Mouse (Mus musculus) spleen, postnatal 14 days (tissue): ENCODE data around the gene Pcnp.

Source experiments
- DNase-seq, 2 experiments: peaks; one replicate each; pipeline ENCODE4 v3.0.0; 2021 to 2022; ENCODE audit warnings: low spot score in 2 of 2

Pcnp gene

DNA sequence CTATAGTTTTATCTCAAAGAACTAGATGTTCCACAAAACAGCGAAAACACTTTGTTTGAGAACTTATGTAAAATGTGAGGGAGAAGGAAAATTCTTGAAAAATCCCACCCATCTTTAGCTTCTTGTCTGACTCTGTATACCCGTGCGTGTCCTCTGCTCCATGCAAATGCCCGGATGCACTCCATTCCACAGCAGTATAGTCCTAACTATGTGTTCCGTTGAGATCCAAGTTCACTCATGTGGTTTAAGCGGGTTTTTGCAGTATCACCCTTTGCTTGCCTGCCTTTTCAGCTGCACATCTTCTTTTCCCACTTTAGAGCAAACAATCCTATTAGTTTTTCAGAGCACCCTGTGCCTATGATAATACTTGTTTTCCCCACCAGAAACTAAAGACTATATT lies 7.0 kb upstream of the Pcnp start:
- DNase-seq, result no peak

DNA sequence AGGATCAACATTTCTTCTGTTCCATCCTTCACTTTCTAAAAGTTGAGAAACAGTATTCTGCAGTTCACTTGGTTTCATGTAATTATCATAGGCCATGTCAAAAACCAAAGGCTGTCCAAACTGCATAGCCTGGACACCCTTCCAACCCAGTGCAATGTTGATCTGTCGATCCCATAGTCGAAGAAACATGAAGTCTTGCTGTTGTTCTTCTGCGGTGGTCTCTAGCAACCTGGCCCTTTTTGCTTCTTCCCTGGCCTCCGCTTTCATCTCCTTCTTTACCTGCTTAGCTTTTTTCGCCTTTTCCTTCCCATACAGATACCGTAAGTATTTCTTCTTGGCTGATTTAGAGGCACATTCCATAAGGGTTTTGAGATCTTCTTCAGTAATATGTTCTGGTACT lies 5.0 kb upstream of the Pcnp start:
- no peak for DNase-seq

DNA sequence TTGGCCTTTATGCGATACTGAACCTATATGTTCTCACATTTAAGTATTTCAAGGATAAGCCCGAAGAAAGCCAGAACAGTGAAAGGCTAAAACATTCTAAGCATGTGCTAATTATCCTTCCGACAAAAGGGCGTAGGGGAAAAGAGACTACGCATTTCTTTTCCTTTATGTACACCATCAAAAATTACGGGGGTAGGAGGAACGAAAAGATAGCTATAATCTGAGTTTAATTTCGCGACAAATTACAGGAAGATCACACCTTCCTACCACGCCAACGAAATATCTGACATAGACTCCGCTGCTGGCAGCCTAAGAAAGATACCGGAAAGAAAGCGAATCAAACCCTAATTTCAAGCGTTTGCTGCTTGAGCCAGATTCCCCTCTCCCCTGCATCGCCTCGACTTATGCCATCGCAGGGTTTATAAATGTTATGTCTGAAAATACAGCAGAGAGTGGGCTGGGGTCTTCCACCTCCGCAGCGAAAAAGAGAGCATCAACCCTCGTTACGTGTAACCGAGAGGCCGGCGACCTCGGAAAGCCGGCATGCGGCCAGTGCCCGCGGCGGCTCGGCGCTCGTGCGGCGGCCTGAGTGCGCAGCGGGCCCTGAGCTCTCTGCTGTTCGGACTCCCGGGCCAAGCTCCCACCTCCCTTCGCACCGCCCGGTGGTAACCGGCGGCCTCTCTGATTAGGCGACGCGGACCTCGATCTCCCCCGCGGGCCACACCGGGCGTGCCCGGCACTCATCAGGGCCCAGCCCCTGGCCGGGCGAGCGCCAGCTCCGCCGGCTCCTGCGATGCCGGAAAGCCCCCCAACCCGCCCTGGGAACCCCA lies 602 bp downstream of the Pcnp start:
- DNase-seq, result no peak

DNA sequence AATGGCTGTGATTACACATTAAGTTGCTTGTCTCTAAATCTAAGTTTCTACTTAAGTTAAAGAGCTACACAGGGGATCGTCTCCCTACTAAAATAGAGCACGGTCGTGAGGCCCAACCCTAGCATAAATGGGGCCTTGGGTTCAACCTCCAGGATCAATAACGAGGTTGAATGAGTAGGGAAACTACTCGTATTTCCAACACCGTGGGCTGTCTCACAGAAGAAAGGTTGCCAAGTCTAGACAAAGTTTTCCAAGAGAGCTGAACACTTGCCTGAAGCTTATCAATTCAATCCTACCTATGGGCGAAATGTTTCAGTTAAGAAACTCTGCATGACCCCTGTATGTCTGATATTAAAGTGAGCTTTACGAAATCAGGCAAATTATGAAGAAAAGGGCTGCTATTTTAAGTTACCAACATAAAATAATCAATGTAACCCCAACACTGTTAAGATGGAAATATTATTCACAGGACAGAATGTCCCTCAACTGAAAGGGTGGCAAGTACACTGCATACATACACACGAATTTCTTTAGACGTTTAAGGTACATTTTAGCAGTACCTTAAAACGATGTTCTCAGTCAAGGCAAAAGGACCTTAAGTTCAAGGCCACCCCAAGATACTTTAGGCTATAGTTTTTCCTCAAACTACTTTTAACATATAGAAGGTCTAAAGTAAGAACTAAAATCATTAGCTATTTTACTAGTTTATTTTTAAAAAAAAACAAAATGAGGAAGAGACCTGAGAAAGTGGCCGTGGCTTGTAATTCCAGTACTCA lies 1.5 kb downstream of the Pcnp start:
- no peak for DNase-seq

DNA sequence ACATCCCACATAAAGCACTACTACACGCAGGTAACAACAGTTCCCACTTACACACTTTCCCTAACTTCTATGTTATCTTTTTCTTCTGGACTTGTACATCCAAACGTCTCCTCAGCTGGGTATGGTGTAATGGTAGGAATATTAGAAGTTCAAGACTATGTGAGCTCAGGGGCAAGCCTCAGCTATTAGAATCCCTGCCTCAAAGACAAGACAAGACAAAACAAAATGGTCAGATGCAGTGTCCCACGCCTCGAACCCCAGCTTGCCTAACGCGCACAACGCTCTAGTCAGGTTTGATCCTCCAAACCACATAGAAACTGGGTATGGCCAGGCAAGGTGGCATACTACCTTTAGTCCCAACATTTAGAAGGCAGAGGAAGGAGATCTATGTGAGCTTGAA lies 9.9 kb downstream of the Pcnp start:
- DNase-seq, result no peak

DNA sequence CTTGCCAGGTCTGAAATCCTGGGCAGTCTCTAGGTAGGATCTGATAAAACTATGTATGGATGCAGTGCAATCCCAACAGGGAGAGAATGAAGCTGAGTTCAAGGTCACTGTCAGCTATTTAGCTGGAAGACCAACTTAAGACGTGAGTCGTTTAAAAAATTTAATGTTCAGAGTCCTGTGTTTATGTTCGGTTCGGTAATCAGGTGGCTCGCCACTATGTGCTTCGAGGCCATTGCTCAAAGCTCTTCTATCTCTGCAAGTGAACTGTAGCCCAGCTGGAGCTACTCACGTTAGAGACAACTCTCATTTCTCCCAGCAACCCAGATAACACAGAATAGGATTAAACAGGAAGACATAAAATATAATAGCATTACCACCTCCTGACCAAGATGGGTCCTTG lies 15.5 kb downstream of the Pcnp start:
- no peak for DNase-seq

DNA sequence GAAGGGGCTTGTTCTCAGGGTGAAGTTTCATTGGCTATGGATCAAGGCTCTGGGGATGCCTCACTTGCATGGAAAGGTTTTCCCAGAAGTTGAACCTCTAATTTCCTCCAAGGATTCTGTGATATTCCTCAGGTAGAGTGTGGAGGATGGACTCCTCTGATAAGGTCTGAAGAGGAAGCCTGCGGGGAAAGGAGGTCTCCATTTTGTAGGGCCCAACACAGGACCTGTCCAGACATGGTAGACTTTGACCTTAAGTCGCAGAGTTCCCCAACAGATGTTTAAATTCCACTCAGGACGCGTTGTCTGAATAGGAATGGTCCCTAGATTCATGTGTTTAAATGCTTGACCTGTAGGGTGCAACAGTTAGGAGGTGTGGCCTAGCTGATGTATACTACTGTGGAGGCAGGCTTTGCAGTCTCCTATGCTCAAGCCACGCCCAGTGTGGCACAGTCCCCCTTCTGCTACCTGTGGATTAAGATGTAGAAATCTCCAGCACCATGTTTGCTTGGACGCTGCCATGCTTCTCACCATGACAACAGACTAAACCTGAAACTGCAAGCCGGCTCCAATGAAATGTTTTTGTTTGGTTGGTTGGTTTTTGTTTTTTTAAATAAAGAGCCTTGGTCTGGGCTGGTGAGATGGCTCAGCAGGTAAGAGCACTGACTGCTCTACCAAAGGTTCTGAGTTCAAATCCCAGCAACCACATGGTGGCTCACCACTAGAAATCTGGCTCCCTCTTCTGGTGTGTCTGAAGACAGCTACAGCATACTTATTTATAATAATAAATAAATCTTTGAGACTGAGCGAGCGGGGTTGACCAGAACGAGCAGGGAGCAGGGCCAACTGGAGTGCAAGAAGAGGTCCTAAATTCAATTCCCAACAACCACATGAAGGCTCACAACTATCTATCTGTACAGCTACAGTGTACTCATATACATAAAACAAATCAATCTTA lies 16.5 kb downstream of the Pcnp start:
- DNase-seq, result no peak

DNA sequence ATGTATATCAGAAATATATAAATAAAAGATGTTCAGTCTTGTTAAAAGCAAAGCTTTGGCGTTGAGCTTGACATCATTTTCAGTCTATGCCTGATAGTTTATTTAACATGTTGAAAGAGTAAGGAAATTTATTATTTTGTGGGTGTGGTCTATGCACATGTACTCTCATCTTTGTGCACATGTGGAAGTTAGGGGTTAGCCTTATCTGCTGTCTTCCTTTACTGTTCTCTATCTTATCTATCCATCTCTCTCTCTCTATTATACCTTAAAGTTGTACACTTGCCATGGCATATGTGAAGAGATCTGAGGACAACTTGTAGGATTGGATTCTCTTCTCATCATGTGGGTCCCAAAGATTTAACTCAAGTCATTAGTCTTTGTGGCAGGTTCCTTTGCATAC lies 20.7 kb downstream of the Pcnp start:
- no peak for DNase-seq

DNA sequence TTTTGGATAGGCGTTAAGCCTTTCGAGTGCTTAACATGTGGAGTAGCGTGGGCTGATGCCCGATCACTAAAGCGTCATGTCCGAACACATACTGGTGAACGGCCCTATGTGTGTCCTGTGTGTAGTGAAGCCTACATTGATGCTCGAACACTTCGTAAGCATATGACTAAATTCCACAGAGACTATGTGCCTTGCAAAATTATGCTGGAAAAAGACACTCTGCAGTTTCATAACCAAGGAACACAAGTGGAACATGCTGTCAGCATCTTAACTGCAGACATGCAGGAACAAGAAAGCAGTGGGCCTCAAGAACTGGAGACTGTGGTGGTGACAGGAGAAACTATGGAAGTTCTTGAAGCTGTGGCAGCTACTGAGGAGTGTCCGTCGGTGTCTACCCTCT lies 22.7 kb downstream of the Pcnp start:
- no peak for DNase-seq

DNA sequence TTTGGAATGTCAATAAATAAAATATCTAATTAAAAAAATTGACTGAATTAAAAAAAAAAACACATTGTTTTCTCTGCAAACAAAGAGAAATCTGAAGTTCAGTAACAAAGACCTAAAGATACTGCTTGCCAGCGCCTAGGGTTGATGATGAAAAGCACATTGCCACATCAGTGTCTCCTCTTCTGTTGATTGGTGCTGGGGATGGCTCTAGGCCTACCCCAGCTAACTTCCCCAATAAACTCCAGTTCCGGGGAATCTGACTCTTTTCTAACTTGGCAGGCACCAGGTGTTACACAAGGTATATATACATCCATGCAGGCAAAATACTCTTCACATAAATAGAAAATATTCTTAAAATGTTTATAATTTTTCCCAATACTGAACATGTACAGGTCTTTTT lies 35.3 kb downstream of the Pcnp start:
- DNase-seq, result no peak

DNA sequence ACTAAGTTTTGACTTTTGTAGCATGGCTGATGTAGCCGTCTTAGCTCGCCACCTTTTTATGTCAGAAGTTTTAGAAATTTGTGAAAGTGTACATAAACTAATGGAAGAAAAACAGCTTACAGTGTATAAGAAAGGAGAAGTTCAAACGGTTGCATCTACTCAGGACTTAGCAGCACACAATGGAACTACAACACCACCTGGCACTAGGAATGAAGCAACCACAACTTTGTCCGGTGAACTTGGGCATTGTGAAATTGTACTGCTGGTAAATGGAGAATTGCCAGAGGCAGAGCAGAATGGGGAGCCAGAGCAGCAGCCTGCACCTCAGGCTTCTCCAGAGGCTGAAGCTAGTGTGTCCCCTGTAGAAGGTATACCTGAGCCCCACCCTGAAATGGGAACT lies 39.2 kb downstream of the Pcnp start:
- no peak for DNase-seq

DNA sequence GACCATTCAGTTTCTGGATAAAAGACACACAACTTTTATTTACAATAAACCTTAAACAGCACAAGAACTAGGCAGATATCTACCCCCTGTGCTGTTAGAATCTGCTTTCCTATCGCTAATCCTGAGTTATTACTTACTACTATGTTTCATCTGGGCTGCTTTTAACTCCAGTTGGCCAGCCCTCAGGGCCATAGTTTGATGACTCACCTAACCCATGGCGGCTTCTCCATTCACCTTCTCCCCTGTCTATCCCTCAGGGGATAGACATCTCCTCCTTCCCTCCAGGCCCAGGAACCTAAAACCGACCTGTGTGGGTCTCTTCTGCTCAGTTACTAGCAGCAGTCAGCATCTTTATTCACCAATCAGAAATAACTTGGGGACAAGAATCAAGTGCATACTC lies 43.5 kb downstream of the Pcnp start:
- DNase-seq, result no peak

DNA sequence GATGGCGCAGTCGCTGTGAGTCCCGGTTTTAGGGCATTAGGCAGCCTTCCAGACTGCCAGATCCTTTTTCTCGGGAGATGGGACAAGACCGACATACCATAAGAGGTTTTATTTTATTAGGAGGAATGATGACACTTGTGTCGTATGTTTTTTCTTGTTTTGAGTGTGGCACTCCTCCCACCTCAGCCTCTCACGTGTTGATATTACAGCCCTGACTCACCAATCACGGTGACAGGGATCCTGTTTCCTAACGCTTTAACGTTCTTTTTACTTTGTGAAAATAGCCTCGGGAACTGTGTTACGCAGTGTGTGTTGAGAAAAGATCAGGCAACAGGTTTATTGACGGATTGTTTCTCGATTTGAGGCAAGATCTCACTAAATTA lies 54.6 kb downstream of the Pcnp start:
- DNase-seq, result no peak

DNA sequence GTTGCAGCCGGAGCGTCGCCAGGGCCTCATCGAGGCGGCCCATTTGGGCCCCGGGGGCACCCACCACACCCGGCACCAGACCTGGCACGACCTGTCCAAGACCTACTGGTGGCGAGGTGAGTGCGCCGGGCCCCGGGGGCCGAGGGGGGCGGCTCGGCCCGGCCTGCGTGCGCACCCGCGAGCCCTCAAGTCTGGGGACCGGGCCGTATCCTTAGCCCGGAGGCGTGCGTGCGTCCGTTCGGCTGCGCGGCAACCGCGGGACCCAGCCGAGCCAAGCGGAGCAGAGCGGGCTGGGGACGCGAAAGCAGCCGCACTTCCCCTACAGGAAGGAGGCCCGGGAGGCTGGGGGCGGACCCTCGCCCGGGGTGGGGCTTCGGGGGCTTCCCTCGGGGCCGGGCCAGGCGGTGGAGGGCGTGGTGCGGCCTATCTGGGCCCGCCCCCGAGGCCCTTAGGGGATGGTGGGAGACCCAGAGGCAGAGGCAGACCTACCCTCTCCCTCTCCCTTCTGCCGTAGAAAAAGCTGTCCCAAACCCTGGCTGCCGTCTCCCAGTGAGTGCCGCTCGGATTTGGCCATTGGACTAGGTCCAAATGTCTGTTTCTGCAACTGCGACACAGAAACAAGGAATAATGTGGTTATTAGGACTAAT lies 55.2 kb downstream of the Pcnp start:
- peak; percentile 79 to 84 for DNase-seq

DNA sequence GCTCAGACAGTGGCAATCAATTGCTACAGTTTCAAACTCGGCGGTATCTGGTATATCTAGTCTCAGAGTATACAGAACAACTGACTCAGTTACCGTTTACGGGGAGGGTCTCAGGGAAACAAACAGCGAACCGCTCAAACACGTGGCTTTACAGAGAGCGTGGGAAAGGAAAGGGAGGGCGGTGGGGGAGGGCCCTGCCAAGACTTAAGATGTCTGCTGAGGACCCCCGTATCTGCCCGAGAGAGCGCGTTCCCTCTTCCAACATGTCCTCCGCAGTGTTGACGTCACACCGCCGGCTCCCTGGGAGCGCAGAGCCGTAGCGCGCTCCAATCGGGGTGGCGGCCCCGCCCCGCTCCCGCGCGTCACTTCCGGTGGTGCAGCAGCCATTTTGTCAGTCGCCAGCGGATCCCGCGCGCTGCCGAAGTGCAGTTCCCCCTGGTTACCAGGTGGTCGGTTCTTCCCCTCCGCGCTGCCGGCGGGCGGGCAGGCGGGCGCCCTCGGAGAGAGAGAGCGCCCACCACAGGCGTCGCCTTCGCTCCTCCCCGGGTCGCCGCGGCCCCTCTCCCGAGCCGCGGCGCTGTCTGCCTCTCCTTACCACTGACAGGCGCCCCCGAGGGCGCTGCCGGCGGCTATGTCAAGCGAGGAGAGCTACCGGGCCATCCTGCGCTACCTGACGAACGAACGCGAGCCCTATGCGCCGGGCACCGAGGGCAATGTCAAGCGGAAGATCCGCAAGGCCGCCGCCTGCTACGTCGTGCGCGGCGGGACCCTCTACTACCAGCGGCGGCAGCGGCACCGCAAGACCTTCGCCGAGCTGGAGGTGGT lies 55.9 kb downstream of the Pcnp start, which contains the start of gene Zbtb11:
Zbtb11 (plus strand) TSS at position 453 of the 825 bp plus-strand sequence.
- peak; percentile 98 to 100 for DNase-seq

DNA sequence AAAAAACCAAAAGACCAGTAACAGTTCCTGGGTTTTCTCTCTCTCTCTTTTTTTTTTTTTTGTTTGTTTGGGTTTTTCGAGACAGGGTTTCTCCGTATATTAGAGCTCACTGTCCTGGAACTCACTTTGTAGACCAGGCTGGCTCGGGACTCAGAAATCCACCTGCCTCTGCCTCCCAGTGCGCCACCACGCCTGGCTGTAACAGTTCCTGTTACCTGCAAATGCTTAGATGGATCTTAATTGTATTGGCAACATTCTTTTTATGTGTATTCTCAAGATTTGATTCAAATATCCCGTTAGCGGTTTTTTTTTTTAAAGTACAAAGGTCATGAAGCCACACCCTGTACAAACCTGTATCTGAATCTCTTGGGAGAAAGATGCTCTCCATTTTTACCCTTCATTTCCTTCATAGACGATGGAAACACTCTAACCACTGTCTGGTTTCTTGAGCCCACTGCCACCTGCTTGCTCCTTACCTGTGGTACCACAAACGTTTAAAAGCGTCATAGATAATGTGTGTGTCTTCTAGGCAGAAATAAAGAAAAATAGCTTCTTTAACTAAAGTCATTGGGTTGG lies 56.8 kb downstream of the Pcnp start:
- DNase-seq, result no peak

DNA sequence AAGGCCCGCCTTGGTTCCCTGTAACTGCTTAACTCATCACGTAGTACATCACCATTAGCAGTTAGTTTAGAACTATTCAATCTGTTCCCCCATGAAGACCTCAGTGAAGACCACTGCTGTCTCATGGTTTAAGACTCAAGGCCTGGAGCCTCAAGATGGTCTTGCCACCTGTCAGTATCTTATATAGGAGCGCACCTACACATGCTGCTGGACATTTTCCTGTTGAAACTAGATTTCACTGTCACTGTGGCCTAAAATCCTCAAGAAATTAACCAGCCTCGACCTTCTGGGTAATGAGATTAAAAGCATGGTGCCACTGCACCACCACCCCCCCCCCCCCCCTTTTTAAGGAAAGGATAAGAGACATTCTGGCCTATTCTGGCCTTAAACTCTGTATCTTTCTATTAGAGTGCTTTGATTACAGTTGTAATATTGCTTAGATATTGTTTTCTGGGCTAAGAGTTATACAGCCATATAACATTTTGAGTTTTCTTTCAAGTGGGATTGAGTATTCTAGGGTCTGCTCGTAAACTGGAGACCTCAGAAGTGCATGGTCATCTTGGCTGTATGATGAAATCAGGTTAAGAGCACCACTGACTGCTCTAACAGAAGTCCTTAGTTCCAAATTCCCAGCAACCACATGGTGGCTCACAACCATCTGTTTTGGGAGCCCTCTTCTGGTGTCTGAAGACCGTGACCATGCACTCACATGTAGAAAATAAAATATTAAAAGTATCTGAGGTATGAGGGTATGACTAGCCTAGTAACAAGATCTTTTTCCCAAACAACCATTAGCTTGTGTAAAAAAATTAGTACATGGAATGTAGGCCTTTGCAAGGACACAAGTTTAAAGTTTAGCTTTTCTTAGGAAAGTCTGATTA lies 57.6 kb downstream of the Pcnp start:
- no peak for DNase-seq

DNA sequence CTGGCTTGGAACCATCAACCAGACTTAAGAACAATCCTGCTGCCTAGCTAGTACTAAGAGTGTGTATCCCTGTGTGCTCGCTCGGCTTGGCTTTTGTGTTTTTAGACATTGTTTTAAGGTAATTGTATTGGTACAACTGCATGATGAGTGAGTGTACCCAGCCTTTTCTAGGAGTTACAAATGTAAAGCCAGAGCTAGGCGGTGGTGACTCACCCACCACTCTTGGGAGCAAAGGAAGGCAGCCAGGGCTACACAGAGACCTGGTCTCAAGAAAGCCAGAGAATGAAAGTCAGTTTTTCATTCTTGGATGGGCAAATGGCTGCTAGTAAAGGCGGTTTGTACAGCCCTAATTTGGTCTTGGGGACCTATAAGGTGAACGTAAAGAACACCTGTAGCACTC lies 59.1 kb downstream of the Pcnp start:
- DNase-seq, result no peak

DNA sequence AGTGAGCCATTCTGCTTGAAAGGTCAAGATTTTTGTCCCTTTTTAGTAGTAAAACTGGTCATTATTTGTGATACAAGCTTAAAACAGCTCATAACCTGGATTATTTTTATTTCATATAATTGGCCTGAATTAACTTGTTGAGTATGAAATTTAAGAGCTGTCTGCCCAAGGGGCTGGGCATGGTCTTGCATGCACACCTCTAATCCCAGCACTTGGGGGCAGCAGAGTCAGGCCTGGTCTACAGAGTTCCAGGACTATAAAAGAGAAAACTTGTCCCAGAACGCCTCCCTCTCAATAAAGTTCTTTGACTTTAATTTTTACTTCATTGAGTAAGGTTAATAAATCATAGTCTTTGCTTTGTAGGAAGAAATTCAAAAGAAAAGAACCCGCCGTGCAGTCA lies 60.4 kb downstream of the Pcnp start:
- peak in 1 of 2 experiments; percentile 43 for DNase-seq
